Mouse (Mus musculus): ENCODE data around the gene Gmpr2.
A peak's percentile ranks its signal among the peaks of the same experiment; 100 is the strongest.

Gmpr2 gene

DNA sequence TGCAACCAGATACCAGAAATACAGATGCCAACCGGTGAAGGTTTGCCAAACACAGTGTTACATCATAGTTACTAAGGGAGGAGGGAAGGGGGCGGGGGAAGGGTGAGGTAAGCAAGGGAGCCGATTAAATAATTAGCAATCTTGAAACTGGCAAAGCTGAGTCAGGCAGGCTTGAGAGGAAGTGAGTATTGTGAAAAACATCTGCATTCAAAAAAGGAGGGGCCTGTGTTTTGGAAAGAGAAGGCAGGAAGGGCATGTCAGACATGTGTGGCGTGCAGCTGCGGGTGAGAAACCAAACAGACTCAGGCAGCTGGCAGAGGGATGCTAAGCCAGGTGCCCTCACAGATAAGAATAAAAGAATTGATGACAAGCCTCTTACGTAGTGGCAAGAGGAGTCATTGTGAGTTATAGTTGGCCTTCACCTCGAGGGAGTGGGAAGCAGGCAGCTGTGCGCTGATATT lies 52.7 kb downstream of the Gmpr2 start:
- peak; percentile 30 for DNase-seq (ENCODE audit: low spot score)

DNA sequence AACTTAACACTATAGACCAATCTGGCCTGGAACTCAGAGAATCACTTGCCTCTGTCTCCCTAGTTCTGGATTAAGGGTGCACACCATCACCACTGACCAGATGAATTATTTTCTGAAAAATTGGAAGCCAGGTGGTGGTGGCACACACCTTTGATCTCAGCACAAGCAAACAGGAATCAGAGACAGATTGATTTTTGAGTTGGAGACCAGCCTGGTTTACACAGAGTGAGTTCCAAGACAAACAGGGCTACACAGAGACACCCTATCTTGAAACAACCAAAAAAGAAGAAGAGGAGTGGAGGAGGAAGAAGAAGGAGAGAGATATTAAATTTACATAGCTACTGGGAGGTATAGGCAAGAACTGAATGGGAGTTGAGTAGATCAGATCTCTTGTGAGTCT lies 54.5 kb downstream of the Gmpr2 start:
- DNase-seq (ENCODE audit: low spot score), result no peak

DNA sequence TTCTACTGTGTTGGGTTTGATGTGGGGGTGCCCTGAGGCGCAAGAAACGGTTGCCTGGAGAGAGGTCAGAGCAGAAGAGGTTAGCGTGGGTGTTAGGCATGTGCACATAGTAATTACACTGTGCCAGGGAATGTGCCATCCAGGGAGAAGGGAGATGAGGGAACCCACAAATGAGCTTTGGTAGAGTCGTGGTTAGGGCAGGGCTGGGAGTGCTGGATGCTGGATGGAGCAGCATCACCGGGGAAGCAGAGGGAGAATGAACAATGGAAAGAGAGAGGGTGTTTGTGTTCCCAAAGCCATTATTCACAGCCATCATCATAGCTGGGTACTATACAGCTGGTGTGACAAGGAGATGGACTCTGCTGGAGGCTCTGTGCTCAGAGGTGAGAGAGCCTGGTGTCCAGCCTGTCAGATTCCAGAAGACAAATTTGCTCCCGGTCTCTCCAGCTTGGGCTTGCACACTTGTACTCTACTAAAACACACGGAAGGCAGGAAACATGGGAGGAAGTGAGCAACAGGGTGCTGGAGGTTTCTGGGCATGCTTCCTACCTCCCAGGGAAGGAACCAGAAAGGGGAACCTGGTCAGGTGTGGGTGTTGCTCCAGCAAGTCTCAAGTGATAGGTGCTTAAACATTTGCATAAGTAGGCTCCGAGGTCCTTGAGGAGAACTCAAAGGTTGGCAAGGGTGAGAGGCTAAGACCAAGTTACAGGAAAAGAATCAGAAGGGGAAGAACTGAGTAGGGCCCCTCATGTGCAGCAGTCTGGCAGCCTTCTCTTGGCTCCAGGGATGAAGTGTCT lies 56.3 kb downstream of the Gmpr2 start:
- DNase-seq (ENCODE audit: low spot score), result no peak
